Mouse (Mus musculus): ENCODE measurements around the gene Olfr1099. TPM values are rescaled to one million over a fixed set of nuclear protein-coding genes. Genes with fewer than 3 reads are reported as not detected.

Gene Olfr1099
- polyA plus RNA-seq (2015; fragmentation: Nextera tagmentation; extraction: Ambion mirVana), result not detected in 2 replicates

GRCm38 (mm10) chr2:86960593-86960992, at the start of gene Olfr1099:
Gene Olfr1099 (minus strand): TSS chr2:86960693.

GRCm38 (mm10) chr2:86998098-86998497, 37.6 kb upstream of the Olfr1099 start, which contains the start of gene Olfr1102:
Gene Olfr1102 (plus strand): TSS chr2:86998398.

GRCm38 (mm10) chr2:86991121-86991520, 30.6 kb upstream of the Olfr1099 start, which contains the start of gene Olfr1101:
Gene Olfr1101 (minus strand): TSS chr2:86991221.

GRCm38 (mm10) chr2:86979854-86980253, 19.4 kb upstream of the Olfr1099 start, which contains the start of gene Olfr1100:
Gene Olfr1100 (minus strand): TSS chr2:86979954.

GRCm38 (mm10) chr2:86924445-86924844, 36.0 kb downstream of the Olfr1099 start, which contains the start of gene Olfr1098:
Gene Olfr1098 (minus strand): TSS chr2:86924545.

Other genes starting within 250 kb of the Olfr1099 start
- not detected in 2 replicates for gene Olfr1089, start 227.0 kb downstream of the Olfr1099 start, polyA plus RNA-seq (2015; fragmentation: Nextera tagmentation; extraction: Ambion mirVana)
- not detected in 2 replicates for gene Olfr1090, start 201.7 kb downstream of the Olfr1099 start, polyA plus RNA-seq (2015; fragmentation: Nextera tagmentation; extraction: Ambion mirVana)
- not detected in 2 replicates for gene Olfr1093, start 178.2 kb downstream of the Olfr1099 start, polyA plus RNA-seq (2015; fragmentation: Nextera tagmentation; extraction: Ambion mirVana)
- gene Olfr141, start 150.7 kb downstream of the Olfr1099 start, polyA plus RNA-seq (2015; fragmentation: Nextera tagmentation; extraction: Ambion mirVana), result not detected in 2 replicates
- not detected in 2 replicates for gene Olfr1094, start 136.0 kb downstream of the Olfr1099 start, polyA plus RNA-seq (2015; fragmentation: Nextera tagmentation; extraction: Ambion mirVana)
- gene Olfr1095, start 109.0 kb downstream of the Olfr1099 start, polyA plus RNA-seq (2015; fragmentation: Nextera tagmentation; extraction: Ambion mirVana), result not detected in 2 replicates
- gene Gm13723, start 85.9 kb downstream of the Olfr1099 start, polyA plus RNA-seq (2015; fragmentation: Nextera tagmentation; extraction: Ambion mirVana), result not detected in 2 replicates
- gene Olfr1097, start 68.5 kb downstream of the Olfr1099 start, polyA plus RNA-seq (2015; fragmentation: Nextera tagmentation; extraction: Ambion mirVana), result not detected in 2 replicates
- not detected in 2 replicates for gene Olfr1098, start 36.1 kb downstream of the Olfr1099 start, polyA plus RNA-seq (2015; fragmentation: Nextera tagmentation; extraction: Ambion mirVana)
- not detected in 2 replicates for gene Olfr1100, start 19.3 kb upstream of the Olfr1099 start, polyA plus RNA-seq (2015; fragmentation: Nextera tagmentation; extraction: Ambion mirVana)
- not detected in 2 replicates for gene Olfr1101, start 30.5 kb upstream of the Olfr1099 start, polyA plus RNA-seq (2015; fragmentation: Nextera tagmentation; extraction: Ambion mirVana)
- gene Olfr1102, start 37.7 kb upstream of the Olfr1099 start, polyA plus RNA-seq (2015; fragmentation: Nextera tagmentation; extraction: Ambion mirVana), result not detected in 2 replicates
- not detected in 2 replicates for gene Olfr1104, start 66.4 kb upstream of the Olfr1099 start, polyA plus RNA-seq (2015; fragmentation: Nextera tagmentation; extraction: Ambion mirVana)
- not detected in 2 replicates for gene Olfr1105, start 75.8 kb upstream of the Olfr1099 start, polyA plus RNA-seq (2015; fragmentation: Nextera tagmentation; extraction: Ambion mirVana)
- gene Olfr1106, start 91.6 kb upstream of the Olfr1099 start, polyA plus RNA-seq (2015; fragmentation: Nextera tagmentation; extraction: Ambion mirVana), result not detected in 2 replicates
- gene Olfr1107, start 115.1 kb upstream of the Olfr1099 start, polyA plus RNA-seq (2015; fragmentation: Nextera tagmentation; extraction: Ambion mirVana), result not detected in 2 replicates
- gene Olfr1109, start 135.3 kb upstream of the Olfr1099 start, polyA plus RNA-seq (2015; fragmentation: Nextera tagmentation; extraction: Ambion mirVana), result not detected in 2 replicates
- not detected in 2 replicates for gene Olfr259, start 153.9 kb upstream of the Olfr1099 start, polyA plus RNA-seq (2015; fragmentation: Nextera tagmentation; extraction: Ambion mirVana)
- not detected in 2 replicates for gene Olfr1110, start 179.6 kb upstream of the Olfr1099 start, polyA plus RNA-seq (2015; fragmentation: Nextera tagmentation; extraction: Ambion mirVana)
- gene Olfr1111, start 191.9 kb upstream of the Olfr1099 start, polyA plus RNA-seq (2015; fragmentation: Nextera tagmentation; extraction: Ambion mirVana), result not detected in 2 replicates
- gene Olfr1112, start 227.1 kb upstream of the Olfr1099 start, polyA plus RNA-seq (2015; fragmentation: Nextera tagmentation; extraction: Ambion mirVana), result not detected in 2 replicates
- gene Olfr1113, start 248.3 kb upstream of the Olfr1099 start, polyA plus RNA-seq (2015; fragmentation: Nextera tagmentation; extraction: Ambion mirVana), result not detected in 2 replicates

Measured in urinary bladder, postnatal 0 days (tissue).